Comparison of ENCODE assay signal across 13 mouse cellular contexts in the genomic region with DNA sequence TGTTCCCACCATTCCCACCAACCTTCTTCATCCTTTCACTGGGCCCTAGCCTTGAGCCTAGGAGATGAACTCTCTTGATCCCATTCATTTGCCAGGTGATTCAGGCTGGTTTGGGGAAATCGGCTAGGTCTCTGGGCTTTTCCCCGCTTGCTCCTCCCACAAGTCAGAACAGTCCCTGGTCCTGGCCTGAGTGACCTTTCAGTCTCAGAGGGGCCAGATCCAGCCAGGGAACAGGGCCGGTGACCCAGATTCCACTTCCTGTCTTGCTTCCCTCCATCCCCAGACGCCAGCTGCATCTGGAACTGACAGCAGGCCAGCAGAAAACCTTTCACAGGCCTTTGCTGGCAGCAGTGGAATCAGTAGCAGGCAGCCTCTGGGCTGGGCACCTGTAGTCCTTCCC. TPM values are rescaled to one million over a fixed set of nuclear protein-coding genes. Genes with fewer than 3 reads are reported as not detected.
A peak's percentile ranks its signal among the peaks of the same experiment; 100 is the strongest.
DNase-seq lines count a peak whose midpoint lies in the region; ATAC-seq and TF ChIP-seq lines count a peak whose summit lies in the region.
"Had no signal": no experiment of that assay in that cellular context is flagged by ENCODE, and none has a peak within 500 bp of the region (broad histone marks: within the 10 kb centered on the region; RNA-seq: fewer than 3 reads in every experiment).

No protein-coding gene starts in this region.

- no peak for TF ChIP-seq CTCF in gastrocnemius, adult 2 months (IDR thresholded peaks at IDR 0.05)

- no peak overlapping the region for H3K4me3 ChIP-seq in gastrocnemius, adult 2 months
- H3K4me3 ChIP-seq: liver, embryonic 13.5 days had no signal

- H3K27ac ChIP-seq in gastrocnemius, adult 2 months = peak overlapping the region; percentile 85
- H3K27ac ChIP-seq: liver, embryonic 13.5 days had no signal

- DNase-seq in adrenal gland, adult (ENCODE audit: inconsistent age in 2 of 2, low spot score in 1 of 2) = peak; percentile 30 to 63
- no peak for DNase-seq in adrenal gland, postnatal 4 days (ENCODE audit: low spot score in 2 of 2)
- DNase-seq in kidney, postnatal 10 days = peak; percentile 61
- DNase-seq in kidney, adult 18-20 months = no peak
- DNase-seq in gastrocnemius, adult 2 months = peak; percentile 88
- peak; percentile 54 to 70 for DNase-seq in kidney, postnatal 25 days
- DNase-seq: embryo, embryonic 11 days; layer of hippocampus, postnatal 36 days; liver, embryonic 13.5 days had no signal

- no peak for ATAC-seq in cerebellum, adult (ENCODE audit: insufficient number of reproducible peaks, low FRiP score, low TSS enrichment)
- no peak for ATAC-seq in granulocyte monocyte progenitor cell, adult 5-6 weeks (replicated peaks; ENCODE audit: poor library complexity, severe bottlenecking)
- ATAC-seq: inflammation-experienced regulatory T-cells, adult 6 months had no signal

- intact Hi-C loops in gastrocnemius, adult 2 months (cut with DNase I) = no loop called here

RNA-seq across cellular contexts. Expression of a gene that starts 37.4 kb away (rescaled TPM):
- total RNA-seq in adrenal gland, postnatal 4 days (2021) = under 1 TPM; 0.22 to 0.99 TPM
- total RNA-seq in gastrocnemius, adult 2 months (2021) = not detected
- not detected in 2 replicates for total RNA-seq in granulocyte monocyte progenitor cell, adult 5-6 weeks (2014; fragmentation: Nextera tagmentation)
- not detected in 2 replicates for total RNA-seq in granulocyte monocyte progenitor cell, adult 5-6 weeks (2017)
- total RNA-seq: monocyte, adult 5-6 weeks had no signal

RNA-seq across cellular contexts. Expression of a gene that starts 50.7 kb away (rescaled TPM):
- 10 to 100 TPM; 26.7 to 28.4 TPM for total RNA-seq in adrenal gland, postnatal 4 days (2021)
- 1 to 10 TPM; 4.1 to 6.1 TPM for total RNA-seq in gastrocnemius, adult 2 months (2021)
- total RNA-seq in granulocyte monocyte progenitor cell, adult 5-6 weeks (2014; fragmentation: Nextera tagmentation) = not detected in 2 replicates
- total RNA-seq in granulocyte monocyte progenitor cell, adult 5-6 weeks (2017) = not detected in 2 replicates
- total RNA-seq: monocyte, adult 5-6 weeks had no signal

RNA-seq across cellular contexts. Expression of a gene that starts 56.6 kb away (rescaled TPM):
- 10 to 100 TPM; 21.0 to 24.5 TPM for total RNA-seq in adrenal gland, postnatal 4 days (2021)
- 1 to 10 TPM; 1.7 to 2.2 TPM for total RNA-seq in gastrocnemius, adult 2 months (2021)
- total RNA-seq in granulocyte monocyte progenitor cell, adult 5-6 weeks (2014; fragmentation: Nextera tagmentation) = 30.8 and 40.3 TPM in 2 replicates
- total RNA-seq in granulocyte monocyte progenitor cell, adult 5-6 weeks (2017) = 16.1 and 21.2 TPM in 2 replicates

Comparison
In these comparisons a context has a peak if more than half of its experiments do, and no peak if none do; other contexts are left out.
1. DNase-seq: peak in adrenal gland, adult (2 of 2), kidney, postnatal 10 days (single experiment), gastrocnemius, adult 2 months (single experiment) and kidney, postnatal 25 days (2 of 2); none in adrenal gland, postnatal 4 days (0 of 2) and kidney, adult 18-20 months (single experiment).
2. RNA of a gene that starts 50.7 kb away (total RNA-seq): 26.7 to 28.4 TPM in adrenal gland, postnatal 4 days and 4.1 to 6.1 TPM in gastrocnemius, adult 2 months; not detected in granulocyte monocyte progenitor cell, adult 5-6 weeks; every median in the first group is over 4 times any median in the second.
3. RNA of a gene that starts 56.6 kb away (total RNA-seq): 16.1 to 40.3 TPM in granulocyte monocyte progenitor cell, adult 5-6 weeks and 21.0 to 24.5 TPM in adrenal gland, postnatal 4 days; 1.7 to 2.2 TPM in gastrocnemius, adult 2 months; every median in the first group is over 4 times any median in the second.